Mouse (Mus musculus) E14TG2a.4 (cell line): ENCODE results near the gene Gch1.
A peak's percentile ranks its signal among the peaks of the same experiment; 100 is the strongest.

Experiments
- H3K27me3 ChIP-seq: 2 replicates; pipeline ENCODE4 v1.6.1; 2014; ENCODE audit warnings: low read length, control low read depth; ENCODE audit not compliant: insufficient read depth
- H3K36me3 ChIP-seq: 2 replicates; pipeline ENCODE4 v1.6.1; 2014; ENCODE audit warnings: low read length, control low read depth; ENCODE audit not compliant: insufficient read depth
- H3K4me1 ChIP-seq: replicated peaks from 2 replicates; pipeline ENCODE4 v1.6.1; 2014; ENCODE audit warnings: low read depth, low read length, control low read depth
- H3K4me3 ChIP-seq: replicated peaks from 2 replicates; pipeline ENCODE4 v1.5.1; 2014; ENCODE audit warnings: mild to moderate bottlenecking, low read length
- H3K9me3 ChIP-seq: 2 replicates; pipeline ENCODE4 v1.6.1; 2014; ENCODE audit warnings: low read length, control low read depth
- CTCF ChIP-seq: conservative IDR thresholded peaks from 2 replicates; pipeline ENCODE4 v1.5.1; 2014; ENCODE audit warnings: low read length
- NANOG ChIP-seq: IDR thresholded peaks from 2 replicates; pipeline ENCODE4 v1.6.1; 2014; ENCODE audit warnings: borderline replicate concordance, low read length, mixed read lengths
- POU5F1 ChIP-seq: IDR thresholded peaks from 2 replicates; pipeline ENCODE4 v1.6.1; 2014; ENCODE audit warnings: low read length, borderline replicate concordance

Gch1 gene

GRCm38 (mm10) chr14:47224476-47225325 is 35.5 kb upstream of the Gch1 start:
- Histone ChIP-seq H3K36me3 (no peaks in the 10 kb centered on the region), H3K9me3 (no peaks in the 10 kb centered on the region), H3K4me1 (peaks cover 14% of the 10 kb centered on the region), H3K27me3 (no peaks in the 10 kb centered on the region), H3K4me3 (no peak overlapping the region)
- TF ChIP-seq POU5F1 (no peak), NANOG (no peak), CTCF (peak; percentile 70)

GRCm38 (mm10) chr14:47222631-47223450 is 33.6 kb upstream of the Gch1 start:
- Histone ChIP-seq H3K27me3 (no peaks in the 10 kb centered on the region), H3K4me3 (no peak overlapping the region), H3K36me3 (no peaks in the 10 kb centered on the region), H3K4me1 (peaks cover 10% of the 10 kb centered on the region), H3K9me3 (no peaks in the 10 kb centered on the region)
- TF ChIP-seq POU5F1: no peak
- TF ChIP-seq CTCF: no peak
- no peak for TF ChIP-seq NANOG

GRCm38 (mm10) chr14:47221567-47221966 is 32.4 kb upstream of the Gch1 start:
- Histone ChIP-seq H3K27me3 (no peaks in the 10 kb centered on the region), H3K9me3 (no peaks in the 10 kb centered on the region), H3K4me3 (no peak overlapping the region), H3K36me3 (no peaks in the 10 kb centered on the region), H3K4me1 (peaks cover 10% of the 10 kb centered on the region)
- TF ChIP-seq POU5F1 (no peak), NANOG (no peak), CTCF (no peak)

- TF ChIP-seq POU5F1: no peak
- no peak for TF ChIP-seq CTCF
- no peak for TF ChIP-seq NANOG
- no peaks in the 10 kb centered on the region for H3K9me3 ChIP-seq
- H3K36me3 ChIP-seq: no peaks in the 10 kb centered on the region
- no peak overlapping the region for H3K4me3 ChIP-seq
- no peaks in the 10 kb centered on the region for H3K27me3 ChIP-seq
- peaks cover 5% of the 10 kb centered on the region; the same call in 1 of the 2 replicates for H3K4me1 ChIP-seq
These were observed 31.2 kb upstream of the Gch1 start for GRCm38 (mm10) chr14:47220231-47221025.

GRCm38 (mm10) chr14:47218766-47219606 is 29.8 kb upstream of the Gch1 start:
- peaks cover 5% of the 10 kb centered on the region; the same call in 1 of the 2 replicates for H3K4me1 ChIP-seq
- H3K36me3 ChIP-seq: no peaks in the 10 kb centered on the region
- no peak for TF ChIP-seq POU5F1
- TF ChIP-seq CTCF: no peak
- TF ChIP-seq NANOG: no peak
- H3K9me3 ChIP-seq: no peaks in the 10 kb centered on the region
- H3K27me3 ChIP-seq: no peaks in the 10 kb centered on the region
- H3K4me3 ChIP-seq: no peak overlapping the region

GRCm38 (mm10) chr14:47216541-47216940 is 27.3 kb upstream of the Gch1 start:
- TF ChIP-seq NANOG (no peak), POU5F1 (no peak), CTCF (no peak)
- Histone ChIP-seq H3K36me3 (no peaks in the 10 kb centered on the region), H3K27me3 (no peaks in the 10 kb centered on the region), H3K4me1 (no peaks in the 10 kb centered on the region), H3K4me3 (no peak overlapping the region), H3K9me3 (peaks cover 3% of the 10 kb centered on the region)

GRCm38 (mm10) chr14:47214367-47214766 is 25.2 kb upstream of the Gch1 start:
- Histone ChIP-seq H3K27me3 (no peaks in the 10 kb centered on the region), H3K36me3 (no peaks in the 10 kb centered on the region), H3K4me3 (no peak overlapping the region), H3K9me3 (peaks cover 3% of the 10 kb centered on the region), H3K4me1 (no peaks in the 10 kb centered on the region)
- no peak for TF ChIP-seq CTCF
- no peak for TF ChIP-seq NANOG
- TF ChIP-seq POU5F1: no peak
